Mouse (Mus musculus) gastrocnemius, postnatal 10 days (tissue): Measurements from ENCODE around the gene Zfp593. TPM values are rescaled to one million over a fixed set of nuclear protein-coding genes. Genes with fewer than 3 reads are reported as not detected.

ENCODE experiments used
- DNase-seq: peaks from one replicate; pipeline ENCODE4 v3.0.0; 2021; ENCODE audit warnings: mixed read lengths
- total RNA-seq, 2 experiments: library from RNA; stranded (reverse); gene quantifications; 2 replicates each; pipeline ENCODE4 v1.2.3; 2021

Gene Zfp593
- total RNA-seq, 2 experiments from 2014 or later: 3.4 to 4.3 TPM

DNA sequence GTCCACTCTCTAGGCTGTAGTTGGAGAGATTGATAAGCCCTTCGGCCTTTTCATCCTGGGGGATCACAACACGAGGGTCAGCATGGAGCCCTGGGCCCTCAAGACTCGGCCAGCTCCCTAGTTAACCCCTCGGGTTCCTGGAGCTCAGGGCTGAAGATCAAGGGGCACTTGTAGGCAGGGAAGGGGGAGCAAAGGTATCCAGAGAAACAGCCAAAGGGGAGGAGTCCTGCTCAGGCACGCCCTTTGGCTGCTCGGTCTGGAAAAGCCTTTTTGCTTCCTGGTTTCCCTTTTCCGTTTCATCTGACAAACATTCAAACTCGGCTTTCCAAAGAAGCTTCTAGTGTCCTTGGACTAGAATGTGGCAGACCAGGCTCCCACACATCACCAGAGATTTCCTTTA lies 15.0 kb downstream of the Zfp593 start:
- DNase-seq: no peak

DNA sequence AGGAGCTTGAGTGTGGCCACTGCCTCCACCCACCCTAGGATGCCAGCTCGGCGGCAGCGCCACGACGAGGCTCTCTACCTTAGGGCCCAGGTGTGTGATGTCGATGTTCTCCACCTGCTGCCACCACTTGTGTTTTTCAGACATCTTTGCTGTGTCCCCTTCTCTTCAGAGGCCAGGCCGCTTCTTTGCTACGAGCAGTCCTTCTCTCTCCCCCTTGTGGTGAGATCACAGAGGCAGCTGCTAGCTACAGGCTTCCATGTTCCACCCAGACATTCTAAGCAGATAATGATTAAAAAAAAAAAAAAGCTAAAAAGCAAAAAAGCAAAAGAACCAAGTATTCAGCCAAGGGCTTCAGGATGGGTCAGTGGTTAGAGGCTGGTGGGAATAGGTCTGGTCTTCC lies 18.2 kb downstream of the Zfp593 start, which contains the start of gene Catsper4:
Gene Catsper4, minus strand, starts transcription at position 190 of the 400 bp plus-strand sequence.
- DNase-seq: no peak

DNA sequence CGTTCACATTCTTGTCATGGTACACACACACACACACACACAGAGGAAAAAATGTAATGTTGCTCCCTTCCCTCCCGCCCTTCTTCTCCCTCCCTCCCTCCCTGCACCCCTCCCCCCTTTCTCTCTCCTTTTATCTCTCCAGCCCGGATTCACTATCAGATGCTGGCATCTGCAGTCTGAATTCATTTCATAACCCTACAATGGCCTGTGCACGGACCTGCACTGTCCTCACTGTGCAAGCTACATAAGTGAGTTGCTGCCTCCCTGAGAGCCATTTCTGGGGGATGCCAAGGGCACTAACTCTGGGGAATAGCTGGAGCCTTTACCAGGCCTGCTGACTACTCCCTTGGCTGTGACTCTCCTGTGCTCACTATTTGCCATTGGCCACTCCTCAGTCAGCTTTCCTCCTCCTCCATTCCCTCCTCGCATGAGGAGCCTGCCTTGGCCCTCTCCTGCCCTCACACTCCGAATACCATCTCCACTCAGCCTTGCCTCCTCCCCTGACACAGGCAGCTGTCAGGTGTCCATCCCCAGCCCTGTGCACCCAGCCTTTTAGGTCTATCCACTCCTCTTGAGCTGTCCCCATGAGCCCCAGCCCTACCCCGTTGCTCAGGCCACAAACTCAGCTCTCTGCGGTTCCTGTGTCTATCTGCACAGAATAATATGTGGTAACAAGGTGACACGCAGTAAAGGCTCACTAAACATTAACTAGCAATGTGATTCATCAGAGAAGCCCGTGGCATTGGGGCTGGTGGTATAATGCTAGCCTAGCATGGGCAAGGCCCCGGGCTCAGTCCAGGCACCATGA lies 22.4 kb downstream of the Zfp593 start:
- DNase-seq: no peak

DNA sequence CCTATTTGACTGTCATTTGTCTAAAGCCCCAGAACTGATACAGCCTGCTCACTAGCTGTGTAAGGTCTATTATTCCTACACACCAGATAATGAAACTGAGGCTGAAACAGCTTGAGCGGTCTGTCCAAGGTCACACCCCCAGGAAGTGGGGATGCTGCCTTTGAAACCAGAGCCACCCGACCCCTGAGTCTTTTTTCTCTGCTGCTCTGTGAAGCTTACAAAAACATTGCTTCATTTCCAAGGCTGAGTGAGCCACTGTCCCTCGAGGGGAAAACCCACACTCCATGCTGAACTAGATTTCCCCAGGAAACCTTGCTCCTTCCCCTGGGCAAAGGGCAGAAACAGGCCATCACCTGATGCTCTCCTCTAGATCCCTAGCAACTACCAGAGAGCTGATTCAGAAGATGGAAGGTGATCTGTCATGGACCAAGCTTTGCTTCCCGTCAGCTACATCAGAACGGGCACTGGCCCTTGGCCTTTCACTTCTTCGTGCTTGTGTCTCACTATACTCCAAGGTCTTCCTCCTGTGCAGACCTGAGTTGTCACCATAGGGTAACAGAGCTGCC lies 38.8 kb downstream of the Zfp593 start:
- DNase-seq: no peak

DNA sequence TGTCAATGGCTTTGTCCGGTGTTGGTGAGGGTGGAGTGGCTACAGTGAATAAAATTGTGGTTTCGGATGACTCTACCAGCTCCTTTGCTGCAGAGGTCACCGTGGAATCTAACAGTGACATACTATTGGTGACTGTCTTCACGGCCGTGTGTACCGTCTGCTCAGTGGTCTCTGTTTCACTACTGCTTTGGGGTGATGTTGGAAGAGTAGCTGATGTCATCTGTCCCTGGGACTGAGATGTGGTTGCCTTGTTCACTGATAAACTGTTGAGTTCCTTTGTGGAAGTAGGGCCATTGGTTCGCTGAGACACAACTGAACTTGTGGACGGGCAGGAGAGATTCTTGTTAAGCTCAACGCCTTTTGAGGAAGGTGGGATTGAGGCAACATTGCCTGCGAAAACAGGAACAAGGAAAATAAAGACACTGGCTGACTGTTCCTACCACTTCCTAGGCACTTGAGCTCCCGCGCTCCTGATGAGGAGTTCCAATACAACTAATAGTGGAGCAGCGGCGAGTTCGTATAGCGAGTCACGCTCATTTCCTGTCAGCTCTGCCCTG lies 42.0 kb downstream of the Zfp593 start:
- no peak for DNase-seq

DNA sequence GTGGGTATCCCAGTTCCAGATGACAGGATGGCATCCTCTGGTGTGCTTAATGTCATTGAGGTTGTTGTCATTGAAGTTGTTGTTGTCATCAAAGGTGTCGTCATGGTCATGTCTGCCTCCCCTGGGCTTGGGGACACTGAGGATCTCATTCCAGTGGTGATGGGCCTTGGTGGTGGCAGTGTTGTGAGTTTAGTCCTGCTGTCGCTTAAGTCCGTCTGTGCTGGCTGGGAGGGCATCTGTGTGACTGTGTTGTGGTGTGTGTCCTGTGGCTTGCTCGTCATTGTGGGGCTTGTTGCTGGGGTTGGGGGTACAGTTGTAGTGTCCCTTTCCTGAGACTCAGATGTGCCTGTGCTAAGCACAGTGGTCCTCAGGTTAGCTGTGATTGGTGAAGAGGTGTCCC lies 42.5 kb downstream of the Zfp593 start, which contains the start of gene Gm7534:
Gene Gm7534, minus strand, starts transcription at position 101 of the 400 bp plus-strand sequence.
- no peak for DNase-seq

DNA sequence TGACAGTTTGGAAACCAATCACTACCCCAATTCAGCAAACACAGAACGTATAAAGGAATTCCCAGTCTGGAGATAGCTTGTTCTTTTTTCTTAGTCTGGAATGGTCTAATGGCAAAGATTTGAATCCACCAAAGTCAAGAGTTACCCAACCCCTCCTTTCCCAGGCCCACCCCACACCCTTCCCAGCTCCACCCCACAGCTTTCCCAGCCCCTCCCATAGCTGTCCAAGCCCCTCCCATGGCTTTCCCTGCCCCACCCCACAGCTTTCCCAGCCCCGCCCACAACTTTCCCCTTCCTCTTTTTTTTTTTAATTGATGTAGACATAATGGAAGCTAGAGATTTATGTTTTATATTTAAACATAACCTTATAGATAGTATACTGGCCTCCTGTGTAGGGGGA lies 46.0 kb downstream of the Zfp593 start:
- no peak for DNase-seq

Other genes starting within 250 kb of the Zfp593 start
- gene Dhdds, start 244.7 kb downstream of the Zfp593 start, total RNA-seq: 10 to 100 TPM; 16.7 to 17.5 TPM
- gene Lin28a, start 226.8 kb downstream of the Zfp593 start, total RNA-seq: 1 to 10 TPM; 1.7 to 2.8 TPM
- gene Zfp683, start 191.8 kb downstream of the Zfp593 start, total RNA-seq: not detected
- gene Crybg2, start 184.8 kb downstream of the Zfp593 start, total RNA-seq: not detected
- 1 to 10 TPM in 1 of 2 experiments, under 1 TPM in 1; 0.70 to 2.1 TPM for gene Cd52, start 150.5 kb downstream of the Zfp593 start, total RNA-seq
- gene Ubxn11, start 143.0 kb downstream of the Zfp593 start, total RNA-seq: 1 to 10 TPM in 1 of 2 experiments, under 1 TPM in 1; 0.73 to 1.7 TPM
- 10 to 100 TPM; 44.9 to 59.6 TPM for gene Sh3bgrl3, start 116.8 kb downstream of the Zfp593 start, total RNA-seq
- gene Cep85, start 58.5 kb downstream of the Zfp593 start, total RNA-seq: 10 to 100 TPM; 50.5 to 55.0 TPM
- not detected for gene Gm7534, start 42.6 kb downstream of the Zfp593 start, total RNA-seq
- 1 to 10 TPM in 1 of 2 experiments, not detected in 1; 1.1 TPM for gene Catsper4, start 18.2 kb downstream of the Zfp593 start, total RNA-seq
- gene Cnksr1, start 7.2 kb downstream of the Zfp593 start, total RNA-seq: 1 to 10 TPM; 3.3 to 5.2 TPM
- gene E130218I03Rik, start 1.9 kb downstream of the Zfp593 start, total RNA-seq: not detected
- gene Gm30191, start 1.3 kb upstream of the Zfp593 start, total RNA-seq: not detected
- 1 to 10 TPM; 5.1 to 6.0 TPM for gene Grrp1, start 8.5 kb upstream of the Zfp593 start, total RNA-seq
- gene Pdik1l, start 42.3 kb upstream of the Zfp593 start, total RNA-seq: 1 to 10 TPM; 5.8 to 8.4 TPM
- gene Trim63, start 69.5 kb upstream of the Zfp593 start, total RNA-seq: 100 to 1,000 TPM in 1 of 2 experiments, 10 to 100 TPM in 1; 78.5 to 107 TPM
- gene Slc30a2, start 97.6 kb upstream of the Zfp593 start, total RNA-seq: under 1 TPM; 0.29 to 0.66 TPM
- gene Extl1, start 138.3 kb upstream of the Zfp593 start, total RNA-seq: 10 to 100 TPM; 24.7 to 27.4 TPM
- gene Pafah2, start 150.7 kb upstream of the Zfp593 start, total RNA-seq: 1 to 10 TPM; 2.4 to 2.9 TPM
- 10 to 100 TPM; 71.2 to 74.5 TPM for gene Stmn1, start 222.7 kb upstream of the Zfp593 start, total RNA-seq